Mouse (Mus musculus) olfactory bulb, adult 2 months (tissue): ENCODE results near the gene Aip. TPM values are rescaled to one million over a fixed set of nuclear protein-coding genes. Genes with fewer than 3 reads are reported as not detected.

Experiments
- H3K27ac ChIP-seq: fragments of 200-500 bp; 2 replicates; pipeline ENCODE4 v1.5.1; 2012; ENCODE audit warnings: low read depth, low read length; ENCODE audit not compliant: insufficient read depth
- H3K4me1 ChIP-seq: fragments of 200-500 bp; 2 replicates; pipeline ENCODE4 v1.6.1; 2012; ENCODE audit warnings: low read length; ENCODE audit not compliant: control insufficient read depth, insufficient read depth
- H3K4me3 ChIP-seq: fragments of 200-500 bp; 2 replicates; pipeline ENCODE4 v1.5.1; 2012; ENCODE audit warnings: mild to moderate bottlenecking, low read depth, low read length, moderate library complexity; ENCODE audit not compliant: insufficient read depth
- CTCF ChIP-seq: fragments of 200-500 bp; IDR thresholded peaks from 2 replicates; pipeline ENCODE4 v1.5.1; 2012; ENCODE audit warnings: low read depth, mild to moderate bottlenecking, low read length, moderate library complexity; ENCODE audit not compliant: insufficient read depth
- POLR2A ChIP-seq: fragments of 200-500 bp; IDR thresholded peaks from 2 replicates; pipeline ENCODE4 v1.6.1; 2012; ENCODE audit warnings: mild to moderate bottlenecking, low read depth, low read length, moderate library complexity; ENCODE audit not compliant: insufficient read depth
- WGBS: fragments of 180-500 bp; shearing (Covaris S2); methylation state at CpG from one replicate; pipeline ENCODE4 v1.1.7; 2018; 5-methylcytosine and 5-hydroxymethylcytosine counted together
- polyA plus RNA-seq: library from polyadenylated mRNA; stranded (reverse); fragments of >200 nt; gene quantifications from 2 replicates; pipeline ENCODE4 v1.2.4, GENCODE M21; 2012; ENCODE audit warnings: low replicate concordance; ENCODE audit not compliant: missing spikeins, insufficient read depth, insufficient read length

Gene Aip
- polyA plus RNA-seq, 1 experiment, result not detected

DNA sequence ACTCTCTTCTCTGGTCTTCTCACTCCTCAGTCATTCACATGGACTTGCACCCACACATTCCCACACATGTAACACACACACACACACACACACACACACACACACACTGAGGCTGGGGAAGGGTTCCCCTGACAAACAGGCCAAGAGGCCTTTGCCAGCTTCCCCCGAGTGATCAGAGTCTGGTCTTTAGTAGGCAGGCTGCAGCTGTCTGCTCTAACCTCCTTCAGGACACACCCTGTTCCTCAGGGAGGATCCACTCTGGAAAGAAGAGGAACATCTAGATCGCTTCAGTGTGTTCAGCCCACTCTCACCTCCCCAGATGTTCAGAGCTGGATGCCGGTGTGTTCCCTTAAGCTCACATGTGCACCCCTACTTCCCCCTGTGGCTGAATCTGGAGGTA, 31.3 kb downstream of the Aip start:
- TF ChIP-seq CTCF (no peak), POLR2A (no peak)

DNA sequence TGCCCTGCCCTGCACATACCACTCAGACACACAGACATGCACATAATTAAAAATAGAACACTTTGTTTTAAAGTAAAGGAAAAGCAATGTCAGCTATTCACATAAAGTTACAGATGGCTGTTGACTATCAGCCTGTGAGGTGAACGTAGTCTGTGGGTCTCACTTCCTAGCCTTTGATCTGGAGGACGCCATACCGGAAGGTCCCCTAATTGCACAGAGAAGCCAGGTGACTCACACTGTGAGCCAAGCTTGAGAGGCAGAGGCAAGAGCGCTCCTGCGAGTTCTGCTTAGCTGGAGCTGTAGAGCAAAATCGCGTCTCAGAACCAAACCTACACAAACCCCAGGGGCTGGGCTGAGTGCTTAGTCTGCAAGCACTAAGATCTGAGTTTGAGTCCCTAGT, 31.9 kb downstream of the Aip start:
- WGBS, result 62% methylated on average over 7 of the region's 7 CpGs
- H3K4me3 ChIP-seq, result no peak overlapping the region
- no peak overlapping the region for H3K27ac ChIP-seq
- TF ChIP-seq POLR2A, result no peak
- TF ChIP-seq CTCF, result no peak
- H3K4me1 ChIP-seq, result peaks cover 20% of the 10 kb centered on the region

More for the DNA sequence above, 31.3 kb downstream of the Aip start:
- H3K27ac ChIP-seq, result no peak overlapping the region
- 78% methylated on average over 3 of the region's 3 CpGs for WGBS
- peaks cover 22% of the 10 kb centered on the region for H3K4me1 ChIP-seq
- H3K4me3 ChIP-seq, result no peak overlapping the region

GRCm38 (mm10) chr19:4092750-4093149, 32.9 kb downstream of the Aip start:
- no peak overlapping the region for H3K27ac ChIP-seq
- H3K4me3 ChIP-seq, result no peak overlapping the region
- 90% methylated on average over 3 of the region's 3 CpGs for WGBS
- no peak for TF ChIP-seq POLR2A
- no peak for TF ChIP-seq CTCF
- peaks cover 12% of the 10 kb centered on the region for H3K4me1 ChIP-seq

DNA sequence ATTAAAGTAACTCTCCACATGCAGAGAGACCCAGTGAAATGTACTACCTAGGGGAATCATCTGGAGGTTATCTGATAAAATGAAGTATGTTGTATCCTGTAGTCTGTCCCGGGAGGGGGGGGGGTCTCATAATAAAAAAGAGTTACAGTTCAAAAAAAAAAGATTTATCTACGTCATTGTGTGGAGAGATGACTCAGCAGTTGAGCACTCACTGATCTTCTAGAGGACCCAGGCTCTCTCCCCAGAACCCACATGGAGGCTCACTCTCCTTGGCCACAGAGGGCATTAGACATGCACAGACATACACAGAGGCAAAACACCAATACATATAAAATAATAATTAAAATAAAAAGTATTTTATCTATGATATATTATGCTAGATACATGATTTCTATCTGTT, 34.3 kb downstream of the Aip start:
- TF ChIP-seq CTCF, result no peak
- no peak for TF ChIP-seq POLR2A
- H3K4me3 ChIP-seq, result no peak overlapping the region
- 75% methylated on average over 2 of the region's 2 CpGs for WGBS
- peaks cover 6% of the 10 kb centered on the region for H3K4me1 ChIP-seq
- H3K27ac ChIP-seq, result no peak overlapping the region

- peaks cover 5% of the 10 kb centered on the region for H3K4me1 ChIP-seq
- WGBS, result 91% methylated on average over 3 of the region's 3 CpGs
- H3K4me3 ChIP-seq, result no peak overlapping the region
- no peak for TF ChIP-seq CTCF
- TF ChIP-seq POLR2A, result no peak
- no peak overlapping the region for H3K27ac ChIP-seq
Observed at GRCm38 (mm10) chr19:4090446-4090845, 35.2 kb downstream of the Aip start.

DNA sequence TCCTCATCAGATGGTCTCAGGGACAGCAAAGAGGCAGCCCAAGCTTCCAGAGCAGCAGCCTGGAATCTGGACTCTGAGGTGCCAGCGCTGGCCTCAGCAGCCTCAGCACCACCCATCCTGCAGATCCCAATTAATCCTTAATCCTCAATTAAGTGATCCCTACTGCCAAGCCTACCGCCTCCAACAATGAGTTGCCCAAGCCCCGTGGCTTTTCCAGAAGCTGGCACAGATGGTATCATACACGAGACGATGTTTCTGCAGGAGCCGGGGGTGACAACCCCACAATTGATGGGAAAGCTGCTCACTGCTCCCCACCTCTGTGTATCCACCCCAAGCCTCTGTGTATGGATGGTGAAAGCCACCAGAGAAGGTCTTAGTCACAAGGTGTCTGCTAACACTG, 36.5 kb downstream of the Aip start:
- TF ChIP-seq POLR2A (no peak), CTCF (no peak)
- Histone ChIP-seq H3K4me1 (peaks cover 5% of the 10 kb centered on the region), H3K4me3 (no peak overlapping the region), H3K27ac (no peak overlapping the region)
- 19% methylated on average over 6 of the region's 6 CpGs for WGBS

- no peak for TF ChIP-seq POLR2A
- no peak for TF ChIP-seq CTCF
- Histone ChIP-seq H3K4me1 (peaks cover 5% of the 10 kb centered on the region), H3K4me3 (no peak overlapping the region), H3K27ac (no peak overlapping the region)
- WGBS, result 61% methylated on average over 5 of the region's 5 CpGs
Observed at GRCm38 (mm10) chr19:4088146-4088545, 37.5 kb downstream of the Aip start.

DNA sequence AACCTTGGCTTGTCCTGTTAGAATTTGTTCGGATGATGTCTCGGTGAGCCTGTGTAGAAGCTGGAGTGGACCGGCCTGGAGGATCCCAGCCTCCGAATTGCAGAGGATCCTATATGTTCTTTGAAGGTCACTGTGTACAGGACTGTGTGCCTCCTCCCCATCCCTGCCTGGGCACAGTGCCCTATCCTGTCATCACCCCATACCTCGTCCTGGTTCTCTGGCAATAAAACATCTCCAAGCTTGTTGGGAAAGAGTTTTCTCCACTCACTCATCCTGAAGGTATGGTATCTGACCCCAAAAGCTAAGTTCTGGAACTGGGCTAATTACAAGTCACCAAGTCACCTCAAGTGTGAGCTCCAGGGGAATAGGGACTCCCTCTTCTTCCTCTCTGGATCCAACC, 38.6 kb downstream of the Aip start:
- Histone ChIP-seq H3K4me3 (no peak overlapping the region), H3K27ac (no peak overlapping the region), H3K4me1 (peaks cover 5% of the 10 kb centered on the region)
- 87% methylated on average over 5 of the region's 5 CpGs for WGBS
- TF ChIP-seq POLR2A, result no peak
- no peak for TF ChIP-seq CTCF

GRCm38 (mm10) chr19:4086156-4086555, 39.5 kb downstream of the Aip start:
- Histone ChIP-seq H3K27ac (no peak overlapping the region), H3K4me3 (no peak overlapping the region), H3K4me1 (peaks cover 5% of the 10 kb centered on the region)
- WGBS, result 95% methylated on average over 15 of the region's 15 CpGs
- TF ChIP-seq CTCF, result no peak
- no peak for TF ChIP-seq POLR2A

- Histone ChIP-seq H3K4me1 (peaks cover 5% of the 10 kb centered on the region), H3K27ac (no peak overlapping the region), H3K4me3 (no peak overlapping the region)
- TF ChIP-seq CTCF (no peak), POLR2A (no peak)
- WGBS, result 87% methylated on average over 1 of the region's 1 CpGs
Observed at GRCm38 (mm10) chr19:4084984-4085383, 40.7 kb downstream of the Aip start.
